Mouse (Mus musculus): ENCODE measurements around the gene Gstm5.

DNA sequence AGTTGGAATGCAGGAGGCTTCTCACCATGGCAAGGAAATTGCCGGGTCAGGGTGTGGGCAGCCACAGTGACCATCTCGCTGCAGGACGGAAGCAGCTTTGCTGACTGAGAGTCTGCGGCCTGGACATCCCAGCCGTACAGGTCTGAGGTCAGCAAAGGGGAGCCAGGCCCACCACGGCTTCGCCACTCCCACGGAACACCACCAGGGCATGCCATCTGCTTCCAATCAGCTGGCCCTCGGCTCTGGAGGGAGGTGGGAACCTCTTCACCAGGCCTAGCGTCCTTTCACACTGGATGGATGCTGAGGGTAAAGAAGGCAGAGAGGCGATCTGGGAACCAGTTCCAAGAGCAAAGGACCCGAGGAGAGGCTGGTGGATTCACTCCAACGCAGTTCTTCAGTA is 40.3 kb upstream of the Gstm5 start:
- TF ChIP-seq CTCF (IDR thresholded peaks at IDR 0.05; ENCODE audit: low read depth), result no peak
- no peak for TF ChIP-seq EP300 (optimal IDR thresholded peaks at IDR 0.05)

All from stomach, postnatal 0 days (tissue).